Mouse (Mus musculus) embryo, embryonic 10 days (tissue): ENCODE measurements at regions not wholly inside any gene's neighbourhood (a gene's known extent, or its start where the extent isn't known, plus 50 kb on each side); places are given as distances from the start of the nearest gene placed in this dataset.
A peak's percentile ranks its signal among the peaks of the same experiment; 100 is the strongest.

Source experiments
- DNase-seq: peaks from one replicate; pipeline ENCODE4 v3.0.0-alpha.2; 2015; ENCODE audit warnings: low spot score

DNA sequence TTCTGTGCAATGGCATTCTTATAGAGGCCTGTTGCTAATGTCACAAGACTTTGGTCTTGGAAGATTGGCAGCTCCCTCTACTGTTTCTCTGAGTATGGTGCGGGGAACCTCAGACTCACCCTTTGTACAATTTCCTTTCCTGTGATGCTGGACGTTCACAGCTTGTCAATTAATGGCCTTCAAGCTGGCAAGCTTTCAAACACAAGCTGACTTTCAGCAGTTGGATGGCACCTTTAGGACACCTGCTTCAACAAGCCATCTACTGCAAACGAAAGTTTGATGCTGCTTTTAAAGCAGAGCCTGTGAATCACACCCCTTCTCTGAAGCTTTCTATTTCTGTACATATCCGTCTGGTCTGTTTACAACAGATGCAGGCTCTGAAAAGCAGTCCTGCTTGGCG lies 841.0 kb upstream of the Ptprd start:
- DNase-seq: peak; percentile 34
